In genomic region chr7:29234661-29235060, GRCm38 (mm10) we compare ENCODE assay signal across 13 mouse cellular contexts. TPM values are rescaled to one million over a fixed set of nuclear protein-coding genes. Genes with fewer than 3 reads are reported as not detected.
DNase-seq lines count a peak whose midpoint lies in the region; ATAC-seq and TF ChIP-seq lines count a peak whose summit lies in the region.
"Had no signal": no experiment of that assay in that cellular context is flagged by ENCODE, and none has a peak within 500 bp of the region (broad histone marks: within the 10 kb centered on the region; RNA-seq: fewer than 3 reads in every experiment).

No protein-coding gene starts in this region.

- H3K4me2 ChIP-seq in hindbrain, postnatal 0 days (ENCODE audit: low read depth, low read length): no peak overlapping the region
- H3K4me2 ChIP-seq in hindbrain, embryonic 12.5 days (replicated peaks): no peak overlapping the region
- no peak overlapping the region for H3K4me2 ChIP-seq in midbrain, embryonic 11.5 days
- no peak overlapping the region for H3K4me2 ChIP-seq in midbrain, embryonic 15.5 days
- H3K4me2 ChIP-seq: hindbrain, embryonic 13.5 days; limb, embryonic 12.5 days had no signal

- 78% methylated on average over 5 of the region's 5 CpGs for WGBS in hindbrain, postnatal 0 days
- WGBS in hindbrain, embryonic 12.5 days: 76% methylated on average over 5 of the region's 5 CpGs
- WGBS in midbrain, embryonic 11.5 days: 71% methylated on average over 5 of the region's 5 CpGs
- WGBS in midbrain, embryonic 15.5 days: 82% methylated on average over 5 of the region's 5 CpGs

- H3K4me1 ChIP-seq in hindbrain, postnatal 0 days (ENCODE audit: insufficient read depth, low read length): peaks cover 3% of the 10 kb centered on the region; the same call in 1 of the 2 replicates
- peaks cover 19% of the 10 kb centered on the region for H3K4me1 ChIP-seq in hindbrain, embryonic 12.5 days
- H3K4me1 ChIP-seq in midbrain, embryonic 11.5 days (ENCODE audit: control insufficient read depth, insufficient read depth, low read length): peaks cover 15% of the 10 kb centered on the region
- H3K4me1 ChIP-seq in midbrain, embryonic 15.5 days: peaks cover 20% of the 10 kb centered on the region
- H3K4me1 ChIP-seq in G1E (ENCODE audit: insufficient read depth, low read depth, low read length): peaks cover 19% of the 10 kb centered on the region

- ATAC-seq in hindbrain, postnatal 0 days: no peak
- ATAC-seq in hindbrain, embryonic 12.5 days (ENCODE audit: low FRiP score): no peak
- no peak for ATAC-seq in midbrain, embryonic 11.5 days (ENCODE audit: low FRiP score)
- no peak for ATAC-seq in midbrain, embryonic 15.5 days (replicated peaks)
- ATAC-seq in G1E (ENCODE audit: extremely low read depth, insufficient number of reproducible peaks, low FRiP score, poor library complexity, severe bottlenecking): no peak

- H3K27ac ChIP-seq in hindbrain, postnatal 0 days: no peak overlapping the region
- no peak overlapping the region for H3K27ac ChIP-seq in hindbrain, embryonic 12.5 days
- no peak overlapping the region for H3K27ac ChIP-seq in midbrain, embryonic 11.5 days (ENCODE audit: low read depth, low read length)
- no peak overlapping the region for H3K27ac ChIP-seq in midbrain, embryonic 15.5 days
- H3K27ac ChIP-seq: embryonic facial prominence, embryonic 10.5 days; hindbrain, embryonic 13.5 days; limb, embryonic 12.5 days had no signal

- no peak overlapping the region for H3K4me3 ChIP-seq in hindbrain, postnatal 0 days (ENCODE audit: low read length)
- no peak overlapping the region for H3K4me3 ChIP-seq in hindbrain, embryonic 12.5 days
- no peak overlapping the region for H3K4me3 ChIP-seq in midbrain, embryonic 11.5 days (ENCODE audit: low read depth, low read length)
- no peak overlapping the region for H3K4me3 ChIP-seq in midbrain, embryonic 15.5 days
- no peak overlapping the region for H3K4me3 ChIP-seq in G1E (ENCODE audit: low read depth, low read length)
- H3K4me3 ChIP-seq: embryonic facial prominence, embryonic 10.5 days; hindbrain, embryonic 13.5 days; limb, embryonic 12.5 days had no signal

- no peaks in the 10 kb centered on the region for H3K9me3 ChIP-seq in hindbrain, postnatal 0 days (ENCODE audit: low read length)
- H3K9me3 ChIP-seq in hindbrain, embryonic 12.5 days (replicated peaks): no peaks in the 10 kb centered on the region
- peaks cover 4% of the 10 kb centered on the region; the same call in 1 of the 2 replicates for H3K9me3 ChIP-seq in midbrain, embryonic 11.5 days (ENCODE audit: control insufficient read depth, low read length)
- H3K9me3 ChIP-seq in midbrain, embryonic 15.5 days: no peaks in the 10 kb centered on the region
- 0 out of 2 replicates have a peak, but pooled peaks cover 5% of the 10 kb centered on the region for H3K9me3 ChIP-seq in G1E (replicated peaks)
- H3K9me3 ChIP-seq: embryonic facial prominence, embryonic 10.5 days; hindbrain, embryonic 13.5 days; limb, embryonic 12.5 days had no signal

- H3K36me3 ChIP-seq in hindbrain, postnatal 0 days (ENCODE audit: insufficient read depth, low read length): no peaks in the 10 kb centered on the region
- no peaks in the 10 kb centered on the region for H3K36me3 ChIP-seq in hindbrain, embryonic 12.5 days
- H3K36me3 ChIP-seq in midbrain, embryonic 11.5 days (ENCODE audit: control insufficient read depth, insufficient read depth, low read length): no peaks in the 10 kb centered on the region
- no peaks in the 10 kb centered on the region for H3K36me3 ChIP-seq in midbrain, embryonic 15.5 days (replicated peaks)
- H3K36me3 ChIP-seq in G1E (replicated peaks): peaks cover 4% of the 10 kb centered on the region
- H3K36me3 ChIP-seq: embryonic facial prominence, embryonic 10.5 days; hindbrain, embryonic 13.5 days; limb, embryonic 12.5 days had no signal

- no peak for DNase-seq in hindbrain, postnatal 0 days (ENCODE audit: low spot score)
- DNase-seq in midbrain, embryonic 11.5 days (ENCODE audit: low spot score, missing footprints): peak; percentile 72
- no peak for DNase-seq in G1E (ENCODE audit: low spot score)
- peak; percentile 55 for DNase-seq in induced T-regulatory cell, adult 2 months (ENCODE audit: low read depth)
- DNase-seq in retina, postnatal 1 day: no peak
- DNase-seq: cerebellum, adult 8-10 months; kidney, postnatal 10 days had no signal

- peak; percentile 47 for TF ChIP-seq CTCF in hindbrain, postnatal 0 days (IDR thresholded peaks at IDR 0.05; ENCODE audit: low read depth)
- TF ChIP-seq CTCF in G1E (IDR thresholded peaks at IDR 0.05; ENCODE audit: low read depth, low read length): peak; percentile 28; the same call in 1 of the 2 replicates

- H3K9ac ChIP-seq in hindbrain, postnatal 0 days (replicated peaks; ENCODE audit: low read length): no peak overlapping the region
- H3K9ac ChIP-seq in hindbrain, embryonic 12.5 days: no peak overlapping the region
- no peak overlapping the region for H3K9ac ChIP-seq in midbrain, embryonic 11.5 days (ENCODE audit: low read length)
- no peak overlapping the region for H3K9ac ChIP-seq in midbrain, embryonic 15.5 days
- H3K9ac ChIP-seq: hindbrain, embryonic 13.5 days; limb, embryonic 12.5 days had no signal

- peaks cover 27% of the 10 kb centered on the region for H3K27me3 ChIP-seq in hindbrain, postnatal 0 days (ENCODE audit: insufficient read depth, low read length)
- peaks cover 48% of the 10 kb centered on the region for H3K27me3 ChIP-seq in hindbrain, embryonic 12.5 days
- H3K27me3 ChIP-seq in midbrain, embryonic 11.5 days (ENCODE audit: control insufficient read depth, insufficient read depth, low read length): peaks cover 25% of the 10 kb centered on the region
- peaks cover 41% of the 10 kb centered on the region for H3K27me3 ChIP-seq in midbrain, embryonic 15.5 days (replicated peaks)
- peaks cover 27% of the 10 kb centered on the region for H3K27me3 ChIP-seq in G1E (ENCODE audit: insufficient read depth, low read length)

RNA-seq across cellular contexts. Expression of gene Kcnk6, which starts 2.3 kb away (rescaled TPM):
- 5.2 and 6.1 TPM in 2 replicates for total RNA-seq in hindbrain, postnatal 0 days (2014; rRNA removed)
- polyA plus RNA-seq in hindbrain, postnatal 0 days (2015; fragmentation: Nextera tagmentation; extraction: Ambion mirVana): 0.92 and 1.5 TPM in 2 replicates
- polyA plus RNA-seq in hindbrain, embryonic 12.5 days (2016; fragmentation: Nextera tagmentation; extraction: Ambion mirVana): 1.2 and 1.6 TPM in 2 replicates
- 0.22 and 0.43 TPM in 2 replicates for polyA plus RNA-seq in midbrain, embryonic 11.5 days (2014; fragmentation: Nextera tagmentation; extraction: Ambion mirVana)
- polyA plus RNA-seq in midbrain, embryonic 15.5 days (2015; fragmentation: Nextera tagmentation; extraction: Ambion mirVana): 1.2 and 1.4 TPM in 2 replicates
- total RNA-seq in G1E (2014; fragmentation: Nextera tagmentation) (not detected in 2 replicates), G1E (2017) (0.12 TPM in 1 of 2 replicates, not detected in the other)
- polyA plus RNA-seq in G1E (2012): not detected in 2 replicates

RNA-seq across cellular contexts. Expression of gene Yif1b, which starts 3.5 kb away (rescaled TPM):
- 125 and 131 TPM in 2 replicates for total RNA-seq in hindbrain, postnatal 0 days (2014; rRNA removed)
- polyA plus RNA-seq in hindbrain, postnatal 0 days (2015; fragmentation: Nextera tagmentation; extraction: Ambion mirVana): 122 and 130 TPM in 2 replicates
- polyA plus RNA-seq in hindbrain, embryonic 12.5 days (2016; fragmentation: Nextera tagmentation; extraction: Ambion mirVana): 81.9 and 83.4 TPM in 2 replicates
- 77.1 and 81.5 TPM in 2 replicates for polyA plus RNA-seq in midbrain, embryonic 11.5 days (2014; fragmentation: Nextera tagmentation; extraction: Ambion mirVana)
- polyA plus RNA-seq in midbrain, embryonic 15.5 days (2015; fragmentation: Nextera tagmentation; extraction: Ambion mirVana): 91.2 and 95.1 TPM in 2 replicates
- total RNA-seq in G1E (2014; fragmentation: Nextera tagmentation): 114 and 133 TPM in 2 replicates
- 27.8 and 31.3 TPM in 2 replicates for total RNA-seq in G1E (2017)
- polyA plus RNA-seq in G1E (2012): 228 and 275 TPM in 2 replicates

RNA-seq across cellular contexts. Expression of gene 2200002D01Rik, which starts 13.6 kb away (rescaled TPM):
- total RNA-seq in hindbrain, postnatal 0 days (2014; rRNA removed): not detected in 2 replicates
- 0.91 and 1.4 TPM in 2 replicates for polyA plus RNA-seq in hindbrain, postnatal 0 days (2015; fragmentation: Nextera tagmentation; extraction: Ambion mirVana)
- polyA plus RNA-seq in hindbrain, embryonic 12.5 days (2016; fragmentation: Nextera tagmentation; extraction: Ambion mirVana): 1.8 and 2.4 TPM in 2 replicates
- polyA plus RNA-seq in midbrain, embryonic 11.5 days (2014; fragmentation: Nextera tagmentation; extraction: Ambion mirVana): 2.4 and 2.7 TPM in 2 replicates
- 1.1 and 1.5 TPM in 2 replicates for polyA plus RNA-seq in midbrain, embryonic 15.5 days (2015; fragmentation: Nextera tagmentation; extraction: Ambion mirVana)
- total RNA-seq in G1E (2014; fragmentation: Nextera tagmentation) (not detected in 2 replicates), G1E (2017) (0.12 and 0.22 TPM in 2 replicates)
- not detected in 2 replicates for polyA plus RNA-seq in G1E (2012)
- polyA plus RNA-seq: macrophage had no signal

RNA-seq across cellular contexts. Expression of gene Catsperg1, which starts 20.8 kb away (rescaled TPM):
- total RNA-seq in hindbrain, postnatal 0 days (2014; rRNA removed): 1.8 and 2.4 TPM in 2 replicates
- 0.95 and 1.9 TPM in 2 replicates for polyA plus RNA-seq in hindbrain, postnatal 0 days (2015; fragmentation: Nextera tagmentation; extraction: Ambion mirVana)
- 0.72 and 1.0 TPM in 2 replicates for polyA plus RNA-seq in hindbrain, embryonic 12.5 days (2016; fragmentation: Nextera tagmentation; extraction: Ambion mirVana)
- polyA plus RNA-seq in midbrain, embryonic 11.5 days (2014; fragmentation: Nextera tagmentation; extraction: Ambion mirVana): 0.36 and 1.2 TPM in 2 replicates
- polyA plus RNA-seq in midbrain, embryonic 15.5 days (2015; fragmentation: Nextera tagmentation; extraction: Ambion mirVana): 4.2 and 5.3 TPM in 2 replicates
- 3.0 and 12.0 TPM in 2 replicates for total RNA-seq in G1E (2014; fragmentation: Nextera tagmentation)
- total RNA-seq in G1E (2017): 1.5 and 2.1 TPM in 2 replicates
- polyA plus RNA-seq in G1E (2012): 0.04 and 0.06 TPM in 2 replicates

RNA-seq across cellular contexts. Expression of gene Spint2, which starts 47.1 kb away (rescaled TPM):
- total RNA-seq in hindbrain, postnatal 0 days (2014; rRNA removed): 33.4 and 38.6 TPM in 2 replicates
- 123 and 133 TPM in 2 replicates for polyA plus RNA-seq in hindbrain, postnatal 0 days (2015; fragmentation: Nextera tagmentation; extraction: Ambion mirVana)
- 42.6 and 63.3 TPM in 2 replicates for polyA plus RNA-seq in hindbrain, embryonic 12.5 days (2016; fragmentation: Nextera tagmentation; extraction: Ambion mirVana)
- polyA plus RNA-seq in midbrain, embryonic 11.5 days (2014; fragmentation: Nextera tagmentation; extraction: Ambion mirVana): 16.5 and 18.3 TPM in 2 replicates
- polyA plus RNA-seq in midbrain, embryonic 15.5 days (2015; fragmentation: Nextera tagmentation; extraction: Ambion mirVana): 72.4 and 77.3 TPM in 2 replicates
- total RNA-seq in G1E (2014; fragmentation: Nextera tagmentation) (24.4 and 33.4 TPM in 2 replicates), G1E (2017) (19.3 and 21.4 TPM in 2 replicates)
- 102 and 138 TPM in 2 replicates for polyA plus RNA-seq in G1E (2012)

Comparison
In these comparisons a context has a peak if more than half of its experiments do, and no peak if none do; other contexts are left out.
1. DNase-seq: peak in midbrain, embryonic 11.5 days (single experiment) and induced T-regulatory cell, adult 2 months (single experiment); none in hindbrain, postnatal 0 days (single experiment), G1E (single experiment) and retina, postnatal 1 day (single experiment).